Mouse (Mus musculus): ENCODE results near the gene Egf. TPM values are rescaled to one million over a fixed set of nuclear protein-coding genes. Genes with fewer than 3 reads are reported as not detected.
"Not testable (repeated sequence)": the region's sequence is repeated elsewhere in the genome, so short reads cannot be mapped to it uniquely, and the experiment has no call there.

The Egf gene
- polyA plus RNA-seq, 1 experiment from 2014 or later, result 1.7 TPM

DNA sequence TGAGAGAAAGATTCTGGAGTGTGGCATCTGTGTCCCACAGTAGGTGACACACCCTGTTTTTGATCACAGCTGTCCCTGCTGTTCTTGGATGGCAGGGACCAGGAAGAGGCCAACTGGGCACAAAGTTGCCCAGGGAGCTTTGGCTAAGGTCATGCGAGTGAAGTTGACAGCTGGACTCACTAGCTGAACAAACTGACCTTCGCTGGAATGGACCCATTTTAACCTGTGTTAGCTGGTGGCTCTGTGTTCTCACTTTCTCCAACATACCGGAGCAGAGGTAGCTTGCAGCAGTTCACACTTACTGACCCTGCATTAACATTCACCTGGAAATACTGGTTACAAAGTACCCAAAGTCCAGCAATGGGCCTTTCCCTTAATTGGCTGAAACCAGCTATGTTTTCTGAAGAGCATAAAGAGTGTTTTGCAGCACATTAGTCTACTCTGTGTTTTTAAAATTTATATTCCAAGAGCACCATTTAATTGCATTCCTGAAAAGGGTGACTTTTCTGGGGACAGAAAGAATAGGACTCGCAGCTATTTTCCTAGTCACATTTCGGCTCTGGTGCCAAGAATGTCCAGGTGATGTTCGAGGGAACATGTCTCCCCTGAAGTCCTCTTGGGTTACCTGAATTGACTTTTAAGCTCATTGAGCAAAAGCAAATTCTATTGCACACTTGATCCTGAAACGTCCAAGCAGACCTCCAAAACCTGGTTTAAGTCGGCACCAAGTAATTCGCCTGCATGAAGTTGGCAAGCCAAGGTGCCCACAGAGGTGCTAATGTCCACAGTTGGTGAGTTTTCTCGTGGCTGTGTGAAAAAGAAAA, 12.1 kb upstream of the Egf start:
- no peaks in the 10 kb centered on the region for H3K27me3 ChIP-seq (ENCODE audit: control insufficient read depth, insufficient read depth, low read length)
- H3K4me1 ChIP-seq (ENCODE audit: control insufficient read depth, insufficient read depth, low read length), result no peaks in the 10 kb centered on the region
- no peak overlapping the region for H3K4me3 ChIP-seq (ENCODE audit: low read depth, low read length)
- H3K9me3 ChIP-seq (ENCODE audit: control insufficient read depth, low read length), result no peaks in the 10 kb centered on the region
- no peak overlapping the region for H3K27ac ChIP-seq (ENCODE audit: low read depth, low read length)
- no peak overlapping the region for H3K4me2 ChIP-seq (ENCODE audit: low read depth)
- H3K9ac ChIP-seq (ENCODE audit: low read length), result no peak overlapping the region
- ATAC-seq (ENCODE audit: insufficient read depth, low FRiP score, low TSS enrichment) (no peak), DNase-seq (ENCODE audit: low spot score) (no peak)
- 85% methylated on average over 10 of the region's 10 CpGs for whole genome bisulfite sequencing
- no peaks in the 10 kb centered on the region for H3K36me3 ChIP-seq (ENCODE audit: control insufficient read depth, insufficient read depth, low read length)

GRCm38 (mm10) chr3:129766106-129766505, 11.0 kb upstream of the Egf start:
- Histone ChIP-seq H3K27ac (ENCODE audit: low read depth, low read length) (no peak overlapping the region), H3K4me1 (ENCODE audit: control insufficient read depth, insufficient read depth, low read length) (no peaks in the 10 kb centered on the region), H3K9ac (ENCODE audit: low read length) (no peak overlapping the region), H3K9me3 (ENCODE audit: control insufficient read depth, low read length) (no peaks in the 10 kb centered on the region), H3K4me2 (ENCODE audit: low read depth) (no peak overlapping the region), H3K27me3 (ENCODE audit: control insufficient read depth, insufficient read depth, low read length) (no peaks in the 10 kb centered on the region), H3K4me3 (ENCODE audit: low read depth, low read length) (no peak overlapping the region), H3K36me3 (ENCODE audit: control insufficient read depth, insufficient read depth, low read length) (no peaks in the 10 kb centered on the region)
- no peak for ATAC-seq (ENCODE audit: insufficient read depth, low FRiP score, low TSS enrichment)
- 95% methylated on average over 2 of the region's 4 CpGs for WGBS
- DNase-seq (ENCODE audit: low spot score), result no peak

DNA sequence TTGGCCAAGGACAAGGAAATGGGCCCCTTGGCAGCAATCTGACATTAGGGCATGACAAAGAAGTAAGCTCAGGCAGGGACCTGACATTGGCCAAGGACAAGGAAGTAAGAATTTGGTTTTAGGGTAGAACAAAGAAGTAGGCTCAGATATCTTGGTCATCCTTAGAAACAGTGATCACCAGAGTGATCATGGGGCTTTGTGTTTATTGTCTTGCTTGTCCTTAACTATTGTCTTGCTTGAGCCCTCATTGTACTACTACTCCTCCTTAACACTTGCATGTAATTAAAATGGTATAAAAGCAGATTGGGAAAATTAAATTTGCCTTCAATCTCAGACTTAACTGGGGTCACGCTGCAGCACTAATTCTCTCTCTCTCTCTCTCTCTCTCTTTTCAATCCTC, 2.5 kb upstream of the Egf start:
- H3K27me3 ChIP-seq (ENCODE audit: control insufficient read depth, insufficient read depth, low read length); H3K4me3 ChIP-seq (ENCODE audit: low read depth, low read length); DNase-seq (ENCODE audit: low spot score); H3K9me3 ChIP-seq (ENCODE audit: control insufficient read depth, low read length); H3K27ac ChIP-seq (ENCODE audit: low read depth, low read length); H3K4me1 ChIP-seq (ENCODE audit: control insufficient read depth, insufficient read depth, low read length); ATAC-seq (ENCODE audit: insufficient read depth, low FRiP score, low TSS enrichment); H3K9ac ChIP-seq (ENCODE audit: low read length); H3K36me3 ChIP-seq (ENCODE audit: control insufficient read depth, insufficient read depth, low read length); H3K4me2 ChIP-seq (ENCODE audit: low read depth): not testable (repeated sequence)
- WGBS, result 92% methylated on average over 1 of the region's 1 CpGs

- ATAC-seq (ENCODE audit: insufficient read depth, low FRiP score, low TSS enrichment), result no peak
Measured at GRCm38 (mm10) chr3:129744803-129745202, 10.3 kb downstream of the Egf start.

GRCm38 (mm10) chr3:129742781-129743180, 12.3 kb downstream of the Egf start:
- no peak overlapping the region for H3K27ac ChIP-seq (ENCODE audit: low read depth, low read length)
- no peak for ATAC-seq (ENCODE audit: insufficient read depth, low FRiP score, low TSS enrichment)
- no peaks in the 10 kb centered on the region for H3K9me3 ChIP-seq (ENCODE audit: control insufficient read depth, low read length)
- no peak overlapping the region for H3K9ac ChIP-seq (ENCODE audit: low read length)
- H3K4me1 ChIP-seq (ENCODE audit: control insufficient read depth, insufficient read depth, low read length), result no peaks in the 10 kb centered on the region
- H3K4me3 ChIP-seq (ENCODE audit: low read depth, low read length), result no peak overlapping the region
- 78% methylated on average over 6 of the region's 6 CpGs for WGBS
- no peaks in the 10 kb centered on the region for H3K36me3 ChIP-seq (ENCODE audit: control insufficient read depth, insufficient read depth, low read length)
- H3K27me3 ChIP-seq (ENCODE audit: control insufficient read depth, insufficient read depth, low read length), result no peaks in the 10 kb centered on the region
- no peak overlapping the region for H3K4me2 ChIP-seq (ENCODE audit: low read depth)
- DNase-seq (ENCODE audit: low spot score), result no peak

More at GRCm38 (mm10) chr3:129744803-129745202, 10.3 kb downstream of the Egf start:
- no peaks in the 10 kb centered on the region for H3K36me3 ChIP-seq (ENCODE audit: control insufficient read depth, insufficient read depth, low read length)
- no peak overlapping the region for H3K27ac ChIP-seq (ENCODE audit: low read depth, low read length)
- no peak overlapping the region for H3K9ac ChIP-seq (ENCODE audit: low read length)
- peak; percentile 51 for DNase-seq (ENCODE audit: low spot score)
- H3K27me3 ChIP-seq (ENCODE audit: control insufficient read depth, insufficient read depth, low read length), result no peaks in the 10 kb centered on the region
- no peaks in the 10 kb centered on the region for H3K4me1 ChIP-seq (ENCODE audit: control insufficient read depth, insufficient read depth, low read length)
- no peak overlapping the region for H3K4me3 ChIP-seq (ENCODE audit: low read depth, low read length)
- 68% methylated on average over 8 of the region's 8 CpGs for WGBS
- no peaks in the 10 kb centered on the region for H3K9me3 ChIP-seq (ENCODE audit: control insufficient read depth, low read length)
- H3K4me2 ChIP-seq (ENCODE audit: low read depth), result no peak overlapping the region

GRCm38 (mm10) chr3:129738291-129739183, 16.6 kb downstream of the Egf start:
- no peak overlapping the region for H3K4me2 ChIP-seq (ENCODE audit: low read depth)
- H3K4me1 ChIP-seq (ENCODE audit: control insufficient read depth, insufficient read depth, low read length), result no peaks in the 10 kb centered on the region
- H3K9ac ChIP-seq (ENCODE audit: low read length), result no peak overlapping the region
- ATAC-seq (ENCODE audit: insufficient read depth, low FRiP score, low TSS enrichment), result no peak
- DNase-seq (ENCODE audit: low spot score), result no peak
- no peaks in the 10 kb centered on the region for H3K9me3 ChIP-seq (ENCODE audit: control insufficient read depth, low read length)
- WGBS, result 70% methylated on average over 16 of the region's 16 CpGs
- no peaks in the 10 kb centered on the region for H3K27me3 ChIP-seq (ENCODE audit: control insufficient read depth, insufficient read depth, low read length)
- H3K36me3 ChIP-seq (ENCODE audit: control insufficient read depth, insufficient read depth, low read length), result no peaks in the 10 kb centered on the region
- H3K4me3 ChIP-seq (ENCODE audit: low read depth, low read length), result no peak overlapping the region
- no peak overlapping the region for H3K27ac ChIP-seq (ENCODE audit: low read depth, low read length)

GRCm38 (mm10) chr3:129731636-129732035, 23.5 kb downstream of the Egf start:
- Histone ChIP-seq H3K9me3 (ENCODE audit: control insufficient read depth, low read length) (no peaks in the 10 kb centered on the region), H3K9ac (ENCODE audit: low read length) (no peak overlapping the region), H3K4me1 (ENCODE audit: control insufficient read depth, insufficient read depth, low read length) (no peaks in the 10 kb centered on the region), H3K27me3 (ENCODE audit: control insufficient read depth, insufficient read depth, low read length) (no peaks in the 10 kb centered on the region), H3K27ac (ENCODE audit: low read depth, low read length) (no peak overlapping the region), H3K4me3 (ENCODE audit: low read depth, low read length) (no peak overlapping the region), H3K36me3 (ENCODE audit: control insufficient read depth, insufficient read depth, low read length) (no peaks in the 10 kb centered on the region), H3K4me2 (ENCODE audit: low read depth) (no peak overlapping the region)
- WGBS, result 86% methylated on average over 6 of the region's 6 CpGs
- no peak for ATAC-seq (ENCODE audit: insufficient read depth, low FRiP score, low TSS enrichment)
- no peak for DNase-seq (ENCODE audit: low spot score)

DNA sequence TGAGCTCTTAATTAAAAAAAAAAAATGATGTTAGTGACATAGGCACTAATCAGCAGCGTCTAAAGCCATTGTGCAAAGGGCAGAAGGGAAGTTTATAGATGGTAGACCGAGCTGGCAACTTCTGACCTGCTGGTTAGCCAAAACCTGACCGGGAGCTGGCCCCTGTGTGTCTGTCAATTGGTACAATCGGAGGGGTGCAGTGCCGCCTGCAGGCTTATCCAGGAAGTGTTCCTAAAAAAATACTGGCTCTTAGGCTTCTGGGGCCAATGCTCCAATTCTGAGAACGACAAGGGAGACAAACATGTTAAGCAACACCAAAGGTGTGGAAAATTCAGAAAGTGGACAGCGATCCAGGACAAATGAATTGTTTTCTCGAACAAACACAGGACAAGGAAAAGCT, 24.7 kb downstream of the Egf start:
- Histone ChIP-seq H3K9ac (ENCODE audit: low read length) (no peak overlapping the region), H3K4me3 (ENCODE audit: low read depth, low read length) (no peak overlapping the region), H3K9me3 (ENCODE audit: control insufficient read depth, low read length) (no peaks in the 10 kb centered on the region), H3K27me3 (ENCODE audit: control insufficient read depth, insufficient read depth, low read length) (no peaks in the 10 kb centered on the region), H3K27ac (ENCODE audit: low read depth, low read length) (no peak overlapping the region), H3K36me3 (ENCODE audit: control insufficient read depth, insufficient read depth, low read length) (no peaks in the 10 kb centered on the region), H3K4me1 (ENCODE audit: control insufficient read depth, insufficient read depth, low read length) (no peaks in the 10 kb centered on the region), H3K4me2 (ENCODE audit: low read depth) (no peak overlapping the region)
- ATAC-seq (ENCODE audit: insufficient read depth, low FRiP score, low TSS enrichment) (no peak), DNase-seq (ENCODE audit: low spot score) (peak; percentile 32)
- 34% methylated on average over 8 of the region's 8 CpGs for WGBS
